Mouse (Mus musculus) forebrain, embryonic 15.5 days (tissue): ENCODE results near the gene Hist1h2bl. TPM values are rescaled to one million over a fixed set of nuclear protein-coding genes. Genes with fewer than 3 reads are reported as not detected.
"Not testable (repeated sequence)": the region's sequence is repeated elsewhere in the genome, so short reads cannot be mapped to it uniquely, and the experiment has no call there.

Source experiments
- ATAC-seq: fragments of 200-750 bp; cut with Nextera tagmentation; replicated peaks from 2 replicates; pipeline ENCODE4 v1.8.0; 2017; ENCODE audit warnings: mild to moderate bottlenecking, moderate TSS enrichment, moderate library complexity
- H3K27ac ChIP-seq: fragments of 300-500 bp; sonication (generic); replicated peaks from 2 replicates; pipeline ENCODE4 v1.5.1; 2015; ENCODE audit warnings: mild to moderate bottlenecking, inconsistent platforms
- H3K27me3 ChIP-seq: fragments of 300-500 bp; sonication (generic); 2 replicates; pipeline ENCODE4 v1.6.1; 2015; ENCODE audit warnings: inconsistent platforms
- H3K36me3 ChIP-seq: fragments of 300-500 bp; sonication (generic); 2 replicates; pipeline ENCODE4 v1.6.1; 2015; ENCODE audit warnings: mild to moderate bottlenecking, inconsistent platforms
- H3K4me1 ChIP-seq: fragments of 300-500 bp; sonication (generic); 2 replicates; pipeline ENCODE4 v1.6.1; 2015; ENCODE audit warnings: inconsistent platforms
- H3K4me2 ChIP-seq: fragments of 300-500 bp; sonication (generic); replicated peaks from 2 replicates; pipeline ENCODE4 v1.6.1; 2015; ENCODE audit warnings: mild to moderate bottlenecking, inconsistent platforms
- H3K4me3 ChIP-seq: fragments of 300-500 bp; sonication (generic); 2 replicates; pipeline ENCODE4 v1.5.1; 2015; ENCODE audit warnings: mild to moderate bottlenecking, inconsistent platforms
- H3K9ac ChIP-seq: fragments of 300-500 bp; sonication (generic); replicated peaks from 2 replicates; pipeline ENCODE4 v1.6.1; 2015; ENCODE audit warnings: mild to moderate bottlenecking, inconsistent platforms
- H3K9me3 ChIP-seq: fragments of 300-500 bp; sonication (generic); 2 replicates; pipeline ENCODE4 v1.6.1; 2016; ENCODE audit warnings: inconsistent platforms
- WGBS: fragments of 180-500 bp; shearing (Covaris S2); methylation state at CpG from one replicate; pipeline ENCODE4 v1.1.7; 2015; ENCODE audit warnings: mixed read lengths; 5-methylcytosine and 5-hydroxymethylcytosine counted together
- polyA plus RNA-seq: library from polyadenylated mRNA; unstranded; fragments of >200 nt; fragmentation: Nextera tagmentation; extraction: Ambion mirVana; gene quantifications from 2 replicates; pipeline ENCODE4 v1.2.1, GENCODE M21; 2015

The Hist1h2bl gene
- polyA plus RNA-seq, 1 experiment from 2014 or later, result not detected

GRCm38 (mm10) chr13:21718381-21719080 lies 2.6 kb upstream of the Hist1h2bl start:
- no peak for ATAC-seq
- peak overlapping the region; percentile 53 for H3K4me2 ChIP-seq
- H3K27me3 ChIP-seq, result no peaks in the 10 kb centered on the region
- WGBS, result 51% methylated on average over 4 of the region's 4 CpGs
- no peaks in the 10 kb centered on the region for H3K36me3 ChIP-seq
- peak overlapping the region; percentile 40 for H3K4me3 ChIP-seq
- H3K9me3 ChIP-seq, result no peaks in the 10 kb centered on the region
- H3K27ac ChIP-seq, result peak overlapping the region; percentile 71
- H3K9ac ChIP-seq, result peak overlapping the region; percentile 59
- peaks cover 52% of the 10 kb centered on the region for H3K4me1 ChIP-seq

GRCm38 (mm10) chr13:21717397-21718357 lies 1.7 kb upstream of the Hist1h2bl start, which contains the start of gene Hist1h3h:
TSS of gene Hist1h3h (plus strand) at chr13:21717659.
- H3K9ac ChIP-seq, result peak within 1 kb of the TSS; percentile 69
- ATAC-seq, result peak; percentile 47
- peak within 1 kb of the TSS; percentile 91 for H3K4me2 ChIP-seq
- H3K27me3 ChIP-seq, H3K36me3 ChIP-seq, H3K9me3 ChIP-seq: not testable (repeated sequence)
- H3K27ac ChIP-seq, result peak within 1 kb of the TSS; percentile 98
- WGBS, result under 1% methylated on average over 30 of the region's 56 CpGs
- peaks cover 47% of the 10 kb centered on the region for H3K4me1 ChIP-seq
- H3K4me3 ChIP-seq, result peak within 1 kb of the TSS; percentile 48

- not testable (repeated sequence) for H3K9me3 ChIP-seq, H3K36me3 ChIP-seq, H3K27me3 ChIP-seq
- peaks cover 41% of the 10 kb centered on the region for H3K4me1 ChIP-seq
- H3K27ac ChIP-seq, result peak overlapping the region; percentile 98
- ATAC-seq, result peak; percentile 2
- under 1% methylated on average over 14 of the region's 38 CpGs for WGBS
- H3K4me2 ChIP-seq, result peak overlapping the region; percentile 91
- H3K4me3 ChIP-seq, result peak overlapping the region; percentile 48
- peak overlapping the region; percentile 69 for H3K9ac ChIP-seq
These were observed 823 bp upstream of the Hist1h2bl start for GRCm38 (mm10) chr13:21716540-21717391.

GRCm38 (mm10) chr13:21715131-21715863 lies 646 bp downstream of the Hist1h2bl start:
- peak overlapping the region; percentile 91 for H3K4me2 ChIP-seq
- no peaks in the 10 kb centered on the region for H3K9me3 ChIP-seq
- H3K4me3 ChIP-seq, result peak overlapping the region; percentile 48
- peak overlapping the region; percentile 50 for H3K9ac ChIP-seq
- WGBS, result under 1% methylated on average over 22 of the region's 22 CpGs
- peak overlapping the region; percentile 98 for H3K27ac ChIP-seq
- H3K27me3 ChIP-seq, result no peaks in the 10 kb centered on the region
- peaks cover 36% of the 10 kb centered on the region for H3K4me1 ChIP-seq
- no peak; the same call in 1 of the 2 replicates for ATAC-seq
- no peaks in the 10 kb centered on the region for H3K36me3 ChIP-seq

GRCm38 (mm10) chr13:21714725-21715124 lies 1.2 kb downstream of the Hist1h2bl start:
- H3K27me3 ChIP-seq, result no peaks in the 10 kb centered on the region
- peak overlapping the region; percentile 48 for H3K4me3 ChIP-seq
- no peaks in the 10 kb centered on the region for H3K9me3 ChIP-seq
- H3K4me2 ChIP-seq, result peak overlapping the region; percentile 91
- peak overlapping the region; percentile 50 for H3K9ac ChIP-seq
- peaks cover 33% of the 10 kb centered on the region for H3K4me1 ChIP-seq
- peak overlapping the region; percentile 98 for H3K27ac ChIP-seq
- WGBS, result under 1% methylated on average over 7 of the region's 7 CpGs
- no peak for ATAC-seq
- no peaks in the 10 kb centered on the region for H3K36me3 ChIP-seq

GRCm38 (mm10) chr13:21711698-21712097 lies 4.2 kb downstream of the Hist1h2bl start:
- H3K9ac ChIP-seq, result no peak overlapping the region; the same call in 1 of the 2 replicates
- H3K4me2 ChIP-seq, result peak overlapping the region; percentile 60
- WGBS, result 25% methylated on average over 4 of the region's 4 CpGs
- no peaks in the 10 kb centered on the region for H3K9me3 ChIP-seq
- H3K36me3 ChIP-seq, result no peaks in the 10 kb centered on the region
- H3K27ac ChIP-seq, result no peak overlapping the region
- H3K4me3 ChIP-seq, result peak overlapping the region; percentile 77
- no peak for ATAC-seq
- peaks cover 15% of the 10 kb centered on the region for H3K4me1 ChIP-seq
- no peaks in the 10 kb centered on the region for H3K27me3 ChIP-seq

- H3K4me2 ChIP-seq, result peak overlapping the region; percentile 60
- peak overlapping the region; percentile 49 for H3K9ac ChIP-seq
- H3K36me3 ChIP-seq, result no peaks in the 10 kb centered on the region
- H3K9me3 ChIP-seq, result no peaks in the 10 kb centered on the region
- H3K4me1 ChIP-seq, result peaks cover 14% of the 10 kb centered on the region
- H3K4me3 ChIP-seq, result peak overlapping the region; percentile 77
- 0 out of 2 replicates have a peak overlapping the region, but pooled peaks have one; percentile 11 for H3K27ac ChIP-seq
- no peaks in the 10 kb centered on the region for H3K27me3 ChIP-seq
- ATAC-seq, result peak; percentile 85
- 2% methylated on average over 22 of the region's 22 CpGs for WGBS
These were observed 5.0 kb downstream of the Hist1h2bl start for GRCm38 (mm10) chr13:21710821-21711525.

GRCm38 (mm10) chr13:21710031-21710711 lies 5.8 kb downstream of the Hist1h2bl start:
- peak overlapping the region; percentile 60 for H3K4me2 ChIP-seq
- ATAC-seq, result peak; percentile 84
- peak overlapping the region; percentile 77 for H3K4me3 ChIP-seq
- peaks cover 9% of the 10 kb centered on the region for H3K4me1 ChIP-seq
- no peaks in the 10 kb centered on the region for H3K36me3 ChIP-seq
- no peaks in the 10 kb centered on the region for H3K9me3 ChIP-seq
- H3K9ac ChIP-seq, result peak overlapping the region; percentile 57
- H3K27ac ChIP-seq, result peak overlapping the region; percentile 89
- H3K27me3 ChIP-seq, result no peaks in the 10 kb centered on the region
- 1% methylated on average over 32 of the region's 32 CpGs for WGBS

- WGBS, result 71% methylated on average over 4 of the region's 4 CpGs
- Histone ChIP-seq H3K4me2 (no peak overlapping the region), H3K36me3 (no peaks in the 10 kb centered on the region), H3K27ac (no peak overlapping the region), H3K27me3 (no peaks in the 10 kb centered on the region), H3K4me3 (no peak overlapping the region), H3K9me3 (no peaks in the 10 kb centered on the region), H3K9ac (no peak overlapping the region), H3K4me1 (peaks cover 5% of the 10 kb centered on the region)
- no peak for ATAC-seq
These were observed 9.3 kb downstream of the Hist1h2bl start for GRCm38 (mm10) chr13:21706669-21707068.

- H3K9me3 ChIP-seq, result no peaks in the 10 kb centered on the region
- H3K4me1 ChIP-seq, result no peaks in the 10 kb centered on the region
- H3K4me2 ChIP-seq, result no peak within 1 kb of the TSS
- no peaks in the 10 kb centered on the region for H3K36me3 ChIP-seq
- no peak for ATAC-seq
- no peak within 1 kb of the TSS for H3K9ac ChIP-seq
- no peak within 1 kb of the TSS for H3K27ac ChIP-seq
- no peak within 1 kb of the TSS for H3K4me3 ChIP-seq
- no peaks in the 10 kb centered on the region for H3K27me3 ChIP-seq
These were observed 18.1 kb downstream of the Hist1h2bl start, which contains the start of gene Olfr1359 for GRCm38 (mm10) chr13:21697811-21698210. TSS of gene Olfr1359 (plus strand) at chr13:21698111.
